Mouse (Mus musculus) embryo, embryonic 11 days (tissue): ENCODE data around the gene Brpf1.

Experiments used
- DNase-seq: peaks from one replicate; pipeline ENCODE4 v3.0.0-alpha.2; 2015

Brpf1 gene

DNA sequence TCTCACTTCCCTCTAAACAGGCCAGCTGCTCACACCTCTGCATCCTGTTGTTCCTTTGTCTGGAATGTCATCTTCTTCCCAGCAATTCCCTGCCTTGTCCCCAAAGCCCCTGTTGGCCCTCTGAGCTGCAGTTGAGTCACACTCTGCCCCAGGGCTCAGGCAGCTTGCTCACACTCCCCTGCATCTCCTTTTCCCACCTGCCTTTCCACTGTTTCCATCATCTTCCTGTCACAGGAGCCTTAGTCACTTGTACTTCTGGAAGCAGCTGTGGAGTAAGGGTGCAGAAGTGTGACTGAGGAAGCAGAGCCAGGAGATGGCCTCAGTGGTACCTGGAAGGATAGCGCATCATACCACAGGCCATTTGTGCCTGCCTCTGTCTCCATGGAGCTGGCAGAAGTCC, 55.3 kb downstream of the Brpf1 start:
- DNase-seq, result no peak

DNA sequence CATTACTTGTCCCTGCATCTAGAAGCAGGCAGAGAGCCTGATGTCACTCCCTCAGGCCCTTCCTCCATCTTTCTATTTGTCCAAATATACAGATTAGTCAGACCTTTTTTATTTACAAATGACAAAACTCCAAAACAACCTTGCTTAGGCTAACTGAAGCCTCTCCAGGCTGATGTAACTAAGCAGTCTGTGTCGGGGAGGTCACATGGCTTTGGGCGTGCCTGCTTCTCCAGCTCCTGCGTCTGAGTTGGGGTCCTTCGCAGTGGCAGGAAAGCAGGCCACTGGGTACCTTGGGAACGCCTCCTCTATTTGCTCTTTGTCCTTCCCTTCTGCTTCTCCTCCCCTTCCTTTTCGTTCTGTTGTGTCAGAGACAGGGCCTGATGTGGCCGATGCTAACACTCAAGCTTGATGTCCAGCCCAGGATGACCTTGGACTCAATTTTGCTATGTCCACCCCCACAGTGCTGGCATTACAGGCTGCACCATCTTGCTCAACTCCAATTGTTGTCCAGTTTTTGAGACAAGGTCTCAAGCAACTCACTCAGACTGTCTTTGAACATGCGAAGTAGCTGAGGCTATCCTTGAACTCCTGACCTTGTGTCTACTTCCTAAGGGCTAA, 57.7 kb downstream of the Brpf1 start:
- DNase-seq, result no peak

DNA sequence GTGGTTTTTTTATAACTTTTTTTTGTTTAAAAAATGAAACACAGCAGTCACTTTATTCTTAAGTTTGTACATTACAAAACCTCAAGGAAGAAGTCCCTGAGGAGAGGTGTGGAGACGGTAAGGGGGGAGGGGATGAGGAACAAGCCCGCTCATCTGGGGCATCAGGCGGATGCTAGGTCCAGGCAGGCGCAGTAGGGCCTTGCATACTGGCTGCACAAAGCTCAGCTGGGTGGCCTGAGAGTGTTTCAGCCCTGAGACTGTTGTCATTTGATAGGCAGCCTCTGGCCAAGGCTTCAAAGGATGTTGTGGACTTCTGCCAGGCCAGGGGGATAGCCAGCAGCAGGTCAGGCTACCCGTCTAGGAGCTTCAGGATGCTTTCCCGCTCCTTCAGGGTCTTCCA, 59.7 kb downstream of the Brpf1 start:
- DNase-seq, result no peak

DNA sequence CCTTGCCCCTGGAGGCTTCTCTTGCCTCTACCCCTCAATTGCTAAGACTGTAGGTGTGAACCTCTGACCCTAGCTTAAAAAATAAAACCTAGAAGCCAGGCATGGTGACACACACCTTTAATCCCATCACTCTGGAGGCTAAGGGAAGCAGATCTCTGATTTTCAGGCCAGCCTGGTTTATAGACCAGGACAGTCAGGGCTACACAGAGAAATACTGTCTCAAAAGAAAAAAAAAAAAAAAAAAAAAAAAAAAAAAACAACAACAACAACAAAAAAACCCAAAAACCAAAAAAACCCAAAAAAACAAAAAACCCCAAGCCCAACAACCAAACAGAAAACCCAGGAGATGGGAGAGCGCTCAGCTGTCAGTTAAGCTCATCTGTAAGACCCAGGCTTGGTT, 60.6 kb downstream of the Brpf1 start:
- DNase-seq, result no peak

DNA sequence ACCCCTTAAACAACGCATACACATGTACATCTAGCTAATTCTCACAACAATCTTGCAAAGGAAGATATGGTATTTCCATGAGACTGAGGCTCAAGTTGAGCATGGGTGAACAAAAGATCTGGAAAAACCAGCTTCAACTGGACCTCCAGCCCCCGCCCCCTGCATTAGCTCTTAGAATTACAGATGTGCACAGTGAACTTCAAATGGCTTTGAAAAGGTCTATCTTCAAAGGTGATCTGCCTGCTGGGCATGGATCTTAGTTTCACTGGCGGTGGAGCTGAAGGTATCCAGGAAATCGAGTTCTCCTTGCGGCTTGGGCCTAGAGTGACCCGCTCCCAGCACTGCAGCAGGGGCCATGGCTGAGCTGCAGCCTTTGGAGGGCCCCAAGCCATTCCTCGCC, 61.2 kb downstream of the Brpf1 start:
- no peak for DNase-seq

DNA sequence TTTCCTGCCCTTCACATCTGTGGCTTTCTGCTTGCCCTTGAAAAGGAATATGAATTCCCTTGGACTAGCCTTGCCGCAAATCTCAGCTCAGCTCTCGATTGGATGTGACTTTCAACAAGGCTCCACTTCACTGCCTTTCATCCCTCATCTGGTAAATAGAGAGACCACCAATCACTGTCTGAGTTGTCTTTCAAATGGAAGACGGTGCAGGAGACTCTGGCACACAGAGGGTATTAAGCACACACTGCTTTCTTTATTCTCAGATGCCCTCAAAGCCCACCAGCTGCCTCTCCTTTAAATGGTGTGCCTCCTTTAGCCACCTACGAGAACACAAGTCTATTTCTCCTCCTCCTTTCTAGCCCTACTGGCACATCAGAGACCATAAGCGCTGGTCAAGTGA, 61.6 kb downstream of the Brpf1 start:
- DNase-seq, result no peak

DNA sequence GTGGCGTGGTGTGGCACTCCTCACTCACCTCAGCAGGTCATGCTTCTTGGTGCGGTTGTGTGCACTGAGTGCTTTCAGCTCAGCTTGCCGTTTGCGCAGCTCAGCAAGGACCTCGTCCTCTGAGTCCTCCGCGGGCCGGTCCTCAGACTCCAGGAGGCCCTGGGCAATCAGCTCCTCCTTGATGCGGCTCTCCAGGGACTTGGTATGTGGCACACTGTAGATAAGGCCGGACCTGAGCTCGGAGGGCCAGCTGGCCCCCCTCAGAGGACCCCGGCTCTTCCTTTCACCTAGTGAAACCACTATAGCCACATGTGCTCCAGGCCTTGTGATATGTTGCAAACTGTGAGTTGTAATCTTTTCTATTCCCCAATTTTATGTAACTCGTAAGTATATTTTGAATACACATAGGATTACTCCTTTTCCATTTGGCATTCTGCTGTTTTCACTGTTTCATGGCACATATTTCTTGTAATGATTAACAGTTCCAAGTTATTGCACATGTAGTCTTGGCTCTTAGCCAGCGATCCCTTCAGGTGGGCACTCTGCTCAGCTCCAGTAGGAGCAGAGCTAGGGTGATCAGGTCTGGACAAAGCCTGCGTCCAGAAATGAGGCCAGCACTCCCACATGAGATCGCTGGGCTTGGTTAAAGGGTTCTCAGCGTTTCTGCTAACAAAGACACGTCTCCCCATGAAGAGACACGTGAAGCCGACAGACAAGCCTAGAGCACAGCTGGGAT, 63.4 kb downstream of the Brpf1 start:
- DNase-seq, result no peak

DNA sequence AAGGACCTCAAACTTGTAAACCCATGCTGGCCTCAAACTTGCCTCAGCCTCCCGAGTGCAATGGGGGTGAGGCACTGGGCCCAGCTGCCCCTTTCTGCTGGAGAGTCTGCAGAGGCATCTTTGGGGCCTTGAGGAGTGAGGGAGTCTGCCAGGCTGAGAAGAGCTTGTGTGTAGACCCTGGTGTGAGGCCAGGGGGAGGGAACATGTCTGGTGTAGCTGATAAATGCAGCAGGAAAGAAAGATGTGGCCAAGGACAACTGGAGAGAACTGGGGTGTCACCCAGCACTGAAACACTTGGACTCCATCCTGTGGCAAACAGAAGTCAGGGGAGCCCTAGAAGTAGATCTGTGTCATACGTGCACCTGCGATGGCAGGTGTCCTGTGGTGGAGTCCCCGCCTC, 66.6 kb downstream of the Brpf1 start:
- no peak for DNase-seq
